Mouse (Mus musculus) lung, postnatal 4 days (tissue): Measurements from ENCODE around the gene Mre11a.
"Not testable (repeated sequence)": the region's sequence is repeated elsewhere in the genome, so short reads cannot be mapped to it uniquely, and the experiment has no call there.

Source experiments
- DNase-seq, 2 experiments: peaks; one replicate each; pipeline ENCODE4 v3.0.0; 2021

Gene Mre11a

GRCm38 (mm10) chr9:14870802-14871201 is 86.3 kb downstream of the Mre11a start:
- no peak for DNase-seq

DNA sequence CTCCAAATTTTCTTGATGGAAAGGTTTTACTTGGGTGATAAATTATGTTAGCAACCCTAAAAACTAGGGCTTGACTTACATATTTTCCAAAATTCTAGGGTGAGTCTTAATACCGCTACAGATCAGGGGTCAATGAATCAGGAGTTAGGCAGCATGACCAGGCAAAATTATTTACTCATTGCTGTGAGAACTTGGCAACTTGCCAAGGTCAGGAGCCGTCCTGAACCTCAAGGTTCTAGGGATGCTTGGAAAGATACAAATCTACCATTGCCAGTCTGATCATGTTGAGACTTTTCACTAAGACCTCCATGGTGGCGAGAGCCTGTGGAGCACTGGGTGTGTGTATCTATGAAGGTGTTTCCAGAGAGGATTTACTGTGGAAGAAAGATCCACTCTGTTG is 87.1 kb downstream of the Mre11a start:
- DNase-seq = no peak

- DNase-seq = no peak
Measured at GRCm38 (mm10) chr9:14872181-14872930, 87.9 kb downstream of the Mre11a start.

DNA sequence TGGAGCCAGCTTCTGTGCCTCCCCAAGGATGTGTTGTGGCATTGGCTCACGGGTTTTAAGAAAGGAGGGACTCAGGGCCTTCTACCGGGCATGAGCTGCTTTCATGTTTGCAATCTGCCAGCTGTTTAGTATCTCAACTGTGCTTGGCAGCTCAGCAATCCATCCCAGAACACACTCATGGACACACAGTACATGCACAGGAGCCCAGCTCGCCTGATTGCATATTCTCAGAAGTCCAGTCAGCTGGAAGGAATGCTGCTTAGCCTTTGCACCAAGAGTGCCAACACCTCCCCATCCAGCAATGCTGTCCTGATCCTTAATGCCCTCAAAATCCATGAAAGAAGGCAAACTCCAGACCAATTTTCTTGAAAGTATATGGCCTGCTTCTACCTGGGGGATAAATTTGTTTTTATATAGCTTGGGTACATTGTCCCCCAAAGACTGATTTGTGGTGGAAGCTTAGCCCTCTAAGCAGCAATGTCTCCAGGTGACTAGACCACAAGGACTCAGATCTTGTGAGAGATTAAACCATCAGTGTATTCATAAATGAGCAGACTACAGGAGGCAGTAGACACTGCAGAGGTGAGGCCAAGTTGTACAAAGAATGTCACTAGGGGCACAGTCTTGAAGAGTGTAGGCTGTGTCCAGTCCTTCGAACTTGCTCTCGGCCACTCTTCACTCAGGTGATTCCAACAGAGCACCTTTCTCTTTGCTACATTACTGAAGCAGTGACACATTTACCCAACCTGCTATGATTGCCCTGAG is 91.5 kb downstream of the Mre11a start:
- no peak for DNase-seq

GRCm38 (mm10) chr9:14876566-14876965 is 92.1 kb downstream of the Mre11a start:
- DNase-seq = not testable (repeated sequence)

DNA sequence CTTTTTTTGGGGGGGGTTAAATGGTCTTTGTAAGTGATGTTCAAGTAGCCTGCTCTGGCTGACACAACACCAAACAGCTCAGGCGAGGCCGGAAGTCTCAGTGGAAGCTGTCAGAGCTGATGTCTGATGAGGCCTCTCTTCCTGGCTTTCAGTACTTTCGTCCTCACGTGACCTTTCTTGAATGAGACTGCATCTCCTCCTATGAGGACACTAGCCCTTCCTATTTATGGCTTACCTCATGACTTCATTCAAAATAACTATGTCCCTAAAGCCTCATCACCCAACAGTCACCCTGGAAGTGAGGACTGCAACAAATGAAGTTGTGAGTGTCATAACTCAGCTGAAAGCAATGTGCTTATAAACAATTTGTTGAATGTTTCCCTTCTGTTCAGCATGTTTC is 100.2 kb downstream of the Mre11a start:
- peak; percentile 42 to 44 for DNase-seq

GRCm38 (mm10) chr9:14885151-14885550 is 100.7 kb downstream of the Mre11a start:
- DNase-seq = no peak

- DNase-seq = no peak
Measured at GRCm38 (mm10) chr9:14885954-14886353, 101.5 kb downstream of the Mre11a start.
